Mouse (Mus musculus): Measurements from ENCODE around the gene Troap.

Gene Troap

DNA sequence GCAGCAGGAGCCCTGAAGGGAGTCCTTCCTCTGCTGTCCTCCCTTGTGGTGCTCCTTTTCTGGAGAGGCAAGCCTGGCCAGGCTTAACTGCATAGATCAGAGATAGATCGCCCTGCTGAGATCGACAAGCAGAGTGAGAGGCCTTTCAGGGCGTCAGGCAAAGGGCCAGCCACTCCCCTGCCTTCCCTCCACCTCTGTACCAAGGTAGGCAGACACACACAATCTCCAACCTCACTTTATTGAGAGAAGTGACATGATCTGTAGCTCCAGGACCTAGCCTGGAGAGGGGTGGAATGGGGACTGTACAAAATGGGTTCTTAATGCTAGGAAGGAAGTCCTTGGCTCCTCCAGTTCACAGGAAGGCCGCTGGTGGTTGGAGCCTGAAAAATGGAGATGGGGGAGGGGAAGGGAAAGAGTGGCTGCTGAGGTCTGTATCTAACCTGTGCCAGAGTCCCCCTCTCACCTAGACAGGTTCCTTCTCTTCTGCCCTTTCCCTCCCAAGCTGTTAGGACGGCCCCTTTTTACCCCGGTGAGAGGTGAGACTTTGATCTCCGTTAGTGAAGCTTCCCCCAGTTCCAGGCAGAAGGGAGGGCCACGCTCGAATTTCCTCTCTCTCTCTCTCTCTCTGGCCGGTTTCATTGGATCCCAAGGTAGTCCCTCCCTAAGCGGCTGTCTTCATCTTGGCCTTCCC is 9.6 kb downstream of the Troap start:
- CTCF ChIA-PET = interaction anchor here (0.7 kb wide), 1 partner anchor 18 kb away, joined by 7 read pairs; no protein-coding TSS in a partner anchor

DNA sequence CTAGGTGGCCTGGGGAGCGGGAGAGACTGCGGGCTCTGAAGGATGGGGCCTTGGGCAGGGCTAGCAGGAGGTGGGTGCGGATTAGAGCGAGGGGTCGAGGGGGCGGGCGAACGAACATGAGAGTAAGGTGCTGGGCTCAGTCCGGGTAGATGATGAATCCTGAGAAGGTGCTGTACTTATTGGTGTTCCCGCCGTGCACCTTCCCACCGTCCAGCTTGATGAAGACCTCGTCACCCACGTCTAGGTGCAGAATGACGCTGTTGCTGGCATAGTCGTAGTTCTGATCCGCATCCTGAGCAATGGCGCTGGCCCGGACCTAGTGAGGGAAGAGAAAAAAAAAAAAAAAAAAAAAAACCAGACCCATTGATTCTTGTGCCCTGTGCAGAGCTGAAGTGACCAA is 10.2 kb downstream of the Troap start:
- CTCF ChIA-PET = interaction anchor here (0.7 kb wide), 1 partner anchor 18 kb away, joined by 7 read pairs; no protein-coding TSS in a partner anchor

DNA sequence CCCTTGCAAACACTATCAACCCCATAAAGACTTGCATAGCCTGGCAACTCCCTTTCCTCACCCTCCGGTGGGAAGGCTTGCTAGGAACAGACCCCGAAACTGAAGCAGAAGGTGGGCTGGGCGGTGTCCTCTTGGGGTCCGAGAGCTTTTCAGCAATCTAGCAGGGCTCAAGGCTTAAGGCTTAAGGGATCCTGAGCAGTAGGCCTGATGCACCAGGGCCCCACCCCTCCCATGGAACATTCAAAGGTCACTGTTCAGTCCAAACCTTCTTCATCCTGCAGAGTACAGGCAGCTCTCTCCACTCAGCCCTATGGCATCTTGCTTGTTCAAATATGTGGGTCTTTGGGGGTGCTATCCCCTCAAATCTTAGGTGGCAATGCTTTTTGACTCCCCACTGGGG is 11.6 kb downstream of the Troap start:
- CTCF ChIA-PET = no interaction called here

DNA sequence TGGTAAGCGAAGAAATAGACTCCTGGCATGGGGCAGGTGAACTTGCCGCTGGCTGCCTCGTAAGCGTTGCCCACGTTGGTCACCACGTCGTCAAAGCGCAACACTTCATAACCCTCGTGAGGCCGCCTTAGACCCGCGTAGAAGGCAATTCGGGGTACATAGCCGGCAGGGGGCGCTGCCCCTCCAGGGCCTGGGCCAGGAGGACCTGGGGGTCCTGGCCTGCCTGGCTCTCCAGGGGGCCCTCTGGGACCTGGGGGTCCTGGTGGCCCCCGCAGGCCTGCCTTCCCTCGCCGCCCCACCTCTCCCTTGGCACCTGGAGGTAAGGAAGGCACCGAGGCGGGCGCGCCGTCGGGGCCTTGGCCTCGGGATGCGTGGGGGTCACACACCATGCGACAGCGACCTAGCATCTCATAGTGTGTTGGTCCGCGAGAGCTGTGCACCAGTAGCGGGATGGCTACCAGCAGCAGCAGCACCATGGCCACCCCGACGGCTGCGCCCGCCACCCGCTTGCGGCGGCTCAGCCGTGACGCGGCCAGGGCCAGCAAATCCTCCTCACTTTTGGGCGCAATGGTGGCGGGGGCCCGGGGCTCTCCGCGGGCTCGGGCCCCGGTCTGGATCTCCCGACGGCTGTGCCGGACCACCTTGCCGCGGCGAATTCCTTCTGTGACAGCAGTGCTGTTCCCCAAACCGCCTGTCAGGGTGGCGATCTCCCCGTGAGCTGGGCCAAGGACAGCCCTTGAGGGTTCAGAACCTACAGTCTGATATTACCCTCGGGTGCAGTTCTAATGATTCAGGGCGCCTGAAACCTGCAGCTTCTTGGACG is 13.1 kb downstream of the Troap start, which contains the start of gene C1ql4:
C1ql4 (minus strand) TSS at position 565 of the 823 bp plus-strand sequence.
- CTCF ChIA-PET = interaction anchor here (0.6 to 0.7 kb wide), 2 partner anchors 93 to 1759 kb away, joined by 3 to 10 read pairs; no protein-coding TSS in a partner anchor

DNA sequence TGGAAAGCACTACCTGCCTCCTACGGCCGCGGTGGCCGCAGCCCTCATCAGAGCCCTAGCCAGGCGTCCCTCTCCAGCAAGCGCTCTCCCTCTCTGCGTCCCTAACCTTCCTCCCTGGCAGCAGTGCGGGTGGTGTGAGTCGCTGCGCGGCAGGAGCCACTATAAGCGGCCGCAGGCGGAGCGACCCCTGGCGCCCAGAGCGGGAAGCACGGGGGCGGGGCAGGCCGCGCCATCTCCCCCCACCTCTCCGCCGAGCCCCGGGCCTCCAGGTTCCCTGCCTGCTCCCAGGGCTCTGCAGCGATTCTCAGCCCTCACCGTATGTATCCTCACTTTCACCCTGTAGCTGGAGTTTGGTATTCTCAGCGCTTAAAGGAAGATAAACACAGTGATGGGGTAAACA is 13.9 kb downstream of the Troap start:
- CTCF ChIA-PET = interaction anchor here (0.7 kb wide), 1 partner anchor 1759 kb away, joined by 3 read pairs; no protein-coding TSS in a partner anchor

DNA sequence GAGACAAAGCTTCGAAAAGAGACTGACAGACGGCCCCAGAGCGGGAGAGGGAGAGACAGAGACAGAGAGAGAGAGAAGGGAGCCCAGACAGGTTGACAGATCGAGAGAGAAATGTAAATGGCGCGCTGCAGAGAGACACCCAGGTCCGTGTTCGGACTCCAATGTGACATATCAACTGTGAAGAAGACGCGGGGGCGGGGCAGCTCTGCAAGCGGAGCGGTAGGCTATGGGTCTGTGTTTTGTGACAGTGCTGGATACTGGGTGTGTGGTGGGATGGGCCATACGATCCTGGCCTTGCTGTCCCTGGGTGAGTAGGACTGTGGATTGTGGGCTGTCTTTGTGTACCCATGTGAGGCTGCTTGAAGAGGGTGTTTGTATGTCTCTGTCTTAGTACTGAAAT is 14.7 kb downstream of the Troap start:
- CTCF ChIA-PET = interaction anchor here (0.7 kb wide), 1 partner anchor 100 kb away, joined by 8 read pairs; no protein-coding TSS in a partner anchor

DNA sequence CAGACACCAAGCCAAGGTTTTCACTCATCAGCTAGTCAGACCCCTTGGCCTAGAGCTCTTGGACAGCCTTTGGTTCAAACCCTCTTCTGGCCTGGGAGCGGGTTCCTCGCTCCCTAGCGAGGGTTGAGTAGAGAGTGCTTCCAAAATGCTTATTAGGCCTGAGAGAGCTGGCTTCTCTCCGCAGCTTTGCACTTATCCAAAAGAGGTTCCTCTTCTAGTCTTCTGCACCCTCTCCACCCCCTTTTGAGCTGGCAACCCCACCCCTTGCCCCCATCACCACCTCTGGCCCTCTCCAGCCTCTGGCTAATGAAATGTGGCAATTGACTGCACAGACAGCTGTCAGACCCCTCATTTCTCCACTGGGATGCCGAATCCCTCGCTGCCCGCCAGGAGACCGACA is 18.5 kb downstream of the Troap start, which contains the start of gene Dnajc22:
Dnajc22 (plus strand) TSS at position 301 of the 400 bp plus-strand sequence.
- CTCF ChIA-PET = no interaction called here

DNA sequence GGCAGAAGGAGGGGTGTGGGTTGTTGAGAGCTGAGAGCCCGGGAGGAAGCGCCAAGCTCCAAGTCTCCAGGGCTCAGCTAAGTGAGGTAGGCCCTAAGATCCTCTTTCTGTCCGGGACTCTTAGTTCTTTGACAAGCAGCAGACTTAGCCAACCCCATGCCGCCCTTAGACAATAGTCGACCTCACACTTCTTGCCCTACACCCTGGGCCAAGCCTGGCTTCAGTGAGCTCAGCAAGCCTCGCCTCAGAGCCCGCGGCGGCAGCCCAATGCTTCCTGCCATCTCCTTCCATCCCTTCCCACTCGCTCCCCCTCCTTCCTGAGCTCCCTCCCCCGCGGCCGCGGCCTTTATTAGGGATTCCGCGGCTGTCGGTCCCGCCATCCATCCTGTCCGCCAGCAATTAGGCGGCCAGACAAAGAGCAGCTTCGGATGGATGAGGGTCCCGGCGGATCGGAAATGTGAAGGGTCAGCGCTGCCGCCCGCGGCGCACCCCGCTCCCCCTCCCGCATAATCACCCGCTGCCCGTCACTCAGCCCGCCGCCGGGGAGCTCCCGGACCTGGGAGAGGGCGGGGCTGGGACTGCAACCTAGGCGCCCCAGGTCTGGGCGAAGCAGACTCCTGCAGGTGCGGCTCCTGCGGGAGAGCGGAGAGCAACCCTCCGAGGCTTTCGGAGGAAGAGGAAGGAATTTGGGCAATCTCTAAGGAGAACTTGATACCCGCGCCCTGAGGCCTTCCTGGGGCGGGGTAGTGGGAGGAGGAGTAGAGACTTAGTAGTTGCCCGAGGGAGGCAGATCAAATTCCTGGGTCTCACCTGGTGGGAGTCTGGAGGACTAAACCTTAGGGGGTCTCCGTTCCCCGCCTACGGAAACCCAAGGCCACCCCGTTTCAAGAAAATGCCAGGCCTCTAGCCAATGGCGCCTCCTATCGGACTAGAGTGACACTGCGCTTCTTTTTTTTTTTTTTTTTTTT is 19.2 kb downstream of the Troap start:
- CTCF ChIA-PET = interaction anchor here (0.6 kb wide), 2 partner anchors 16 to 22 kb away, joined by 5 read pairs; no protein-coding TSS in a partner anchor

DNA sequence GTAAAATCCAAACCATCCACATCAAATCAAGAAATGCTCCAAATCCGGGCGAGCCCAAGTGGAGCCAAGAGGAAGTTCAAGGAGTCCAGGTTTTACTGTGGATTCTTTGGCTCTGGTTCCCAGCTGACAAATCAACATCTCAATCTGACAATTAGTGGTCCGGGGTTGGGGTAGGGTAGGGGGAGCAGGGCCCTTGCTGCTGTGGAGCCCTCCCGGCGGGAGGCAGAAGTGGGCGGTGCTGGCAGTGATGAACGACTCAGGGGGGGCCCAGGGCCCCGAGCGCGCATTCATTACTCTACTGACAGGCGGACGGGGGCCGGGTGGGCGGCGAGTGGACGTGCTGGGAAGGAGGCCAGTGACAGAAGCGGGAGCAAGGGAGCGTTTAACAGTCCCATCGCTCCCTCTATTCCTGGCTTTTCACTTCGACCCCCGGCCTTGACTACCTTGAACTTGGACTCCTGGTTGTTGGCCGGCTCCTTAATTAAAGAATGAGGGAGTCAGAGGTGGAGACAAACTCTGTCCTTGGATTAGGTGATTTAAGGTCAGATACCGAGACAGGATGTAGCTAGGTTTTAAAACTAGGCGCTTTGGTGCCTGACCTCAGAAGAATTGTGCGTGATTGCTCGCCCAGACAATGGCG is 20.4 kb downstream of the Troap start:
- CTCF ChIA-PET = interaction anchor here (0.6 to 0.7 kb wide), 3 partner anchors 17 to 27 kb away, joined by 5 to 8 read pairs (median 5); no protein-coding TSS in a partner anchor

GRCm38 (mm10) chr15:99095356-99095755 is 21.0 kb downstream of the Troap start:
- CTCF ChIA-PET = interaction anchor here (0.7 kb wide), 1 partner anchor 26 kb away, joined by 8 read pairs; no protein-coding TSS in a partner anchor

DNA sequence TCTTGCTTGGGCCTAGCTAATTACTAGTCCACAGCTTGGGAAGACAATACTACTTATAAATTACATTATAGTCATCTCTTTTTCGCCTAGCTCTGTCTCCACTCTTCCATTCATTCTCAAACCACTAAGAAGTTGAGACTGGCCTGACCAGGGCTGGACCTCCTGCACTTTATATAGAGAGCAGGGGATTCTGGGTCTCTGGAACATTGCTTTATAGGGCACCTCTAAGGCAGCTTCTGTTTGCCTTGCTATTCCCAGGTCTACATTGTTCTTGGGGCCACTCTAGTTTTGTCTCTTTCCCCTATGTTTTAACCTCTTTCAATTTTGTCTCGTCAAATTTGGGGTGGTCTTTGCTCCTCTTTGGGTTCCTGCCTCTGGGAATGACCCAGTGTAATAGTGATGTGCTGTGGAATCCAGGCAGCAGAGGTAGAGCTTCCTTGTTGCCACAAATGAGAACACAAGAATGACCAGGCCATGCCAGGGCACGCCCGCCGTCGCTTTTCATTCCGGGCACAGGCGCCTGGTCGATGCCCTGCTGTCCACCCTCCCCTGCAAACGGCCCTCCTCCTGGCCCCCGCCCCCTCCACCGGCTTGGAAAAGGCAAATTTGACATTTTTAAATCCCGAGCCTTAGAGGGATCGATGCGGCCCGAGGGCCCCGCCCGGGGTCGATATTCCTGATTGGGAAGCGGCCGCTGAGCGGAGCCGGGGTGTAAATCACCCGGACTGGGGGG is 21.9 kb downstream of the Troap start:
- CTCF ChIA-PET = no interaction called here

GRCm38 (mm10) chr15:99096831-99097500 is 22.6 kb downstream of the Troap start:
- CTCF ChIA-PET = interaction anchor here (0.5 kb wide), 1 partner anchor 421 kb away, joined by 8 read pairs; no protein-coding TSS in a partner anchor

DNA sequence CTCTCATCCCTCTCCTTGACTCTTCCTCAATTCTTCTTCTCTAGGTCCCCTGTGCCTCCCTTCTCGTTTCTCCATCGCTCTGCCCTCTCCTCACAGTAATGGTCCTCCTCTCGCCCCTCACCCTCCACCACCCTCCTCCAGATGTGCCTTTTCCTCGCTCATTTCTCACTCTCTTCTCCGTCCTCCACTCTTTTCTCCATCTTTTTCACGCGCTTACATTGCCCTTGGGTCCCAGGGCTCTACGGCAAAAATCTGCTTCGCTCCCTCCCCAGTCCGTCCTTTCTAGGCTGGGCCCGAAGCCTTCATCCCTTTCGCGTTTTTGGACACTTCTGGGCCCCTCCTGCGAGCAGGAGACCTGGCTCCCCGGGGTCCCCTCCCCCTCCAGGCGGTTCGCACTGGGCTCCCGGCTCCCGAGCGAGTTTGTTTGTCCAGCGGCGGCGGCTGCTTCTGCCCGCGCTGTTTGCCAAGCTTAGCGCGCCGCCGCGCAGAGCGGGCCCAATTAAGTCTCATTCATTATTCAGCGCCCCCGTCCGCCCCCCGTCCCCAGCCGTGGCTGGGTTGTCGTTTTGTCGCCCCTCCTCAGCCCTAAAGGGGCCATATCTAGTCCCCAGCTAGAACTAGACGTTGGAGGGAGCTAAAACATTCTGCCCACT is 23.6 kb downstream of the Troap start:
- CTCF ChIA-PET = interaction anchor here (0.7 kb wide), 1 partner anchor 662 kb away, joined by 4 read pairs; no protein-coding TSS in a partner anchor

GRCm38 (mm10) chr15:99098493-99098861 is 24.1 kb downstream of the Troap start:
- CTCF ChIA-PET = interaction anchor here (0.6 to 0.7 kb wide), 2 partner anchors 465 to 663 kb away, joined by 3 to 4 read pairs; no protein-coding TSS in a partner anchor

- CTCF ChIA-PET = interaction anchor here (0.6 kb wide), 1 partner anchor 465 kb away, joined by 3 read pairs; no protein-coding TSS in a partner anchor
Measured at GRCm38 (mm10) chr15:99099139-99099556, 24.8 kb downstream of the Troap start.

GRCm38 (mm10) chr15:99099984-99100383 is 25.6 kb downstream of the Troap start:
- CTCF ChIA-PET = interaction anchor here (0.6 to 0.7 kb wide), 3 partner anchors 10 to 1349 kb away, joined by 3 to 8 read pairs (median 3); no protein-coding TSS in a partner anchor

DNA sequence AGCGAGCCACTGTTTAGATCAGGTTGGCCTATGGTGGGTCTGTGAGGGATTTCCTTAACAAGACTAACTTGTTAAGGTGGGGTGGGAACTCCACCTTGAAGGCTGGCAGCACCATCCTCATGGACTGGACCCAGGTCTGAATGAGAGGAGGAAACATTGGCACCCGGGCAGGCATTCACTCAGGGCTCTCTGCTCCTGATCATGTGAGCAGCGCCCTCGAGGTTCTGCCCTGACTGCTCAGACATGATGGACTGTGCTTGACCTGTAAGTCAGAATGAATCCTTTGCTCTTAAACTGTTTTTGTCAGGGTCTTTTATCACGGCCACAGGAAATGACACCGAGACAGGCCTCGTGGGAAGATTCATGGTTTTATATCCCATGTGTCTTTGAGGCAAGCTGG is 30.9 kb downstream of the Troap start:
- CTCF ChIA-PET = interaction anchor here (0.7 kb wide), 1 partner anchor 1576 kb away, joined by 19 read pairs; no protein-coding TSS in a partner anchor

DNA sequence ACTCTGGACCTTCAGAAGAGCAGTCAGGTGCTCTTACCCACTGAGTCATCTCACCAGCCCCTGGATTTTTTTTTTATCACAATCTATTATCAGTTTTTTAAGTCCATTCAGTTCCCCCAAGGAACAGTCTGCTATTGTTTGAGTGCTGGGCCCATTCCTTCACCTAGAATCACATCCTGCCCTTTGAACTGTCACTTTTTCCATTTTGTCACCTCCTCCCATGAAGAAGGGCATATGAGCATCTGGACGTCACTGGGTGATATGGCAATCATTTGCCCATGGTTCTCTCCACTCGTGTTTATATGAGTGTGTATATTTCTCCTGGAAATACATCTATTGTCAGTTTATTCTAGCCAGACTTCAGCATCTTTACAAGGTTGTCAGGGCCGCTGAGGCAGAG is 33.5 kb downstream of the Troap start:
- CTCF ChIA-PET = no interaction called here

All from spleen, embryonic (tissue).